Mouse (Mus musculus): ENCODE measurements around the gene Stk4.

DNA sequence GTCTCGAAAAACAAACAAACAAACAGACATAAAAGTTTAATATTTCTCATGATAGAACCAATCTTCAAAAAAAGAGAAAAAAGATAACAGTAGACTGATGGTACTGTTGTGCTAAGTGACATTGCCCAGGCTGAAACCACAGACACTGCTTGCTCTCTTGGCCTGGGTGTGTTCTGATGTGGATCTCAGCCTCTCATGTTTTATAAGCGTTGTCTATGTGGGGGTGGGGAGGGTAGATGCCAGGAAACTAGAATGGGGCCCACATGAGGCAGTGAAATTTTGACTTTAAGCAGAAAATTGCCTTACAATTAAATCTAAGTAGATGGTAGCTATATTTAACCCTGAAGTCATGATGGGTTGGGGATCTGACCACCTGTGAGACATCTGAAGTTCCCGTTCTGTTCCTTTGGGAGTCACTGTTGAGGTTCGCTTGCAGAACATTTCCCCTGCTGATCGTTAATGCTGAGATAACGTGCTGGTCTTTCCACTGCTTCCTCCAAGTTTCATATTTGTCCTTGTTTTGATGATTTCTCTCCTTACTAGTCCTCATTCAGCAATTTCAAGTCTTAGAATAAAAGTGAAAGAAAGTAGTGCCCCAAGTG is 17.4 kb downstream of the Stk4 start:
- TF ChIP-seq HCFC1 (IDR thresholded peaks at IDR 0.05; ENCODE audit: borderline replicate concordance, insufficient read depth, low read length) (no peak), CHD2 (IDR thresholded peaks at IDR 0.05; ENCODE audit: low read depth, low read length) (no peak), MAFK (IDR thresholded peaks at IDR 0.05; ENCODE audit: insufficient read depth, low read depth, low read length) (no peak), ZNF384 (IDR thresholded peaks at IDR 0.05; ENCODE audit: low read depth, low read length) (no peak)

All from ES-E14 (cell line).